Mouse (Mus musculus) liver, embryonic 11.5 days (tissue): ENCODE data around the gene Baz2b. TPM values are rescaled to one million over a fixed set of nuclear protein-coding genes. Genes with fewer than 3 reads are reported as not detected.

ENCODE experiments used
- ATAC-seq: fragments of 200-750 bp; cut with Nextera tagmentation; replicated peaks from 2 replicates; pipeline ENCODE4 v1.8.0; 2017; ENCODE audit warnings: moderate number of reproducible peaks, mild to moderate bottlenecking, moderate TSS enrichment, moderate library complexity; ENCODE audit not compliant: low FRiP score
- DNase-seq: peaks from one replicate; pipeline ENCODE4 v3.0.0-alpha.2; 2017; ENCODE audit warnings: low spot score
- H3K27ac ChIP-seq: fragments of 300-500 bp; sonication (generic); 2 replicates; pipeline ENCODE4 v1.5.1; 2014; ENCODE audit warnings: mild to moderate bottlenecking, low read depth, low read length, control low read depth
- H3K27me3 ChIP-seq: fragments of 300-500 bp; sonication (generic); replicated peaks from 2 replicates; pipeline ENCODE4 v1.6.1; 2014; ENCODE audit warnings: low read length, mixed read lengths; ENCODE audit not compliant: control insufficient read depth, insufficient read depth
- H3K36me3 ChIP-seq: fragments of 300-500 bp; sonication (generic); 2 replicates; pipeline ENCODE4 v1.6.1; 2014; ENCODE audit warnings: mild to moderate bottlenecking, low read length, moderate library complexity, mixed read lengths; ENCODE audit not compliant: control insufficient read depth, insufficient read depth
- H3K4me1 ChIP-seq: fragments of 300-500 bp; sonication (generic); replicated peaks from 2 replicates; pipeline ENCODE4 v1.6.1; 2014; ENCODE audit warnings: low read length, mixed read lengths; ENCODE audit not compliant: control insufficient read depth, insufficient read depth
- H3K4me2 ChIP-seq: fragments of 300-500 bp; sonication (generic); 2 replicates; pipeline ENCODE4 v1.6.1; 2014; ENCODE audit warnings: mild to moderate bottlenecking, control low read depth, moderate library complexity
- H3K4me3 ChIP-seq: fragments of 300-500 bp; sonication (generic); 2 replicates; pipeline ENCODE4 v1.5.1; 2014; ENCODE audit warnings: low read depth, low read length, control low read depth
- H3K9ac ChIP-seq: fragments of 300-500 bp; sonication (generic); 2 replicates; pipeline ENCODE4 v1.6.1; 2014; ENCODE audit warnings: low read depth, low read length, control low read depth
- H3K9me3 ChIP-seq: fragments of 300-500 bp; sonication (generic); 2 replicates; pipeline ENCODE4 v1.6.1; 2016; ENCODE audit warnings: low read length, inconsistent platforms, mixed read lengths; ENCODE audit not compliant: control insufficient read depth
- WGBS: fragments of 180-500 bp; shearing (Covaris S2); extraction: QIAGEN DNeasy Blood & Tissue Kit; methylation state at CpG from one replicate; pipeline ENCODE4 v1.1.7; 2014; 5-methylcytosine and 5-hydroxymethylcytosine counted together
- polyA plus RNA-seq: library from polyadenylated mRNA; unstranded; fragments of >200 nt; fragmentation: Nextera tagmentation; extraction: Ambion mirVana; gene quantifications from 2 replicates; pipeline ENCODE4 v1.2.1, GENCODE M21; 2014

Baz2b gene
- polyA plus RNA-seq, 1 experiment from 2014 or later: 35.2 TPM

DNA sequence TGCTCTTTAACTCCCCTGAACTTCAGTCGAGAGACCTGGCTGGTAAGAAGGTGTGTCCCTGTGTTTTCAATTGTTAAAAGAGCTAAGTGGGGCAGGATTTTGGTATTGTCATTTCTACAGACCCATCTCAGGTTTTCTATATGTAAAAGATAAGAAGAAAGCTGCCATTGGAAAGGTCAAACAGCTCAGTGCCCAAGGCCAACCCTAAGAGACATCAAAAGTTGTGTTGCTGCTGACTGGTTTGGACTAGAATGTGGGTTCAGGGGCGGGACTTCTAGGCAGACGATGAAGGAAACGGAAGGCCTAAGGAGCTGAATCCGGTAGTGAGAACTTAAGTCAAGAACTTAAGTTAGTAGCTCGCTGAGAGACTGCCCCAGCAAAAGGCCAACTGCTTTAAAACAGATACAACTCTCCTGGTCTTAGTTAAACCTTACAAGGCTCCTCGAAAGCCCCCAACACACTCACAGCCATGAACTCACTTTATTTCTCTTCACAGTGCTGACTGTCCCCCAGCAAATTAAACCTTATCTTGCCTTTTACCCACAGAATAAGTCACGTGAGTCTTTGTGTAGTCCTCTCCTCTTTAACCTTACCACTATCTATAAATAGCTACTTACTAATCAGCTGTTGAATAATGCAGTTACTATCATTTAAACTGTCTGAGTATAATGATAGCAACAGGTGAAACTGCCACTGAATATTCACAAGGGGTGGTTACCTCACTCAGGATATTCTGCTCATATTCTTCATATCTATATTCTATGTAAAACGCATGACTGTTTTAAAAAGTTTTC lies 158.8 kb downstream of the Baz2b start:
- 61% methylated on average over 9 of the region's 9 CpGs for WGBS
- Histone ChIP-seq H3K27me3 (no peaks in the 10 kb centered on the region), H3K9me3 (no peaks in the 10 kb centered on the region), H3K9ac (no peak overlapping the region), H3K4me3 (no peak overlapping the region), H3K4me2 (no peak overlapping the region), H3K36me3 (no peaks in the 10 kb centered on the region), H3K4me1 (peaks cover 13% of the 10 kb centered on the region), H3K27ac (no peak overlapping the region)
- DNase-seq: no peak
- ATAC-seq: peak; percentile 57

DNA sequence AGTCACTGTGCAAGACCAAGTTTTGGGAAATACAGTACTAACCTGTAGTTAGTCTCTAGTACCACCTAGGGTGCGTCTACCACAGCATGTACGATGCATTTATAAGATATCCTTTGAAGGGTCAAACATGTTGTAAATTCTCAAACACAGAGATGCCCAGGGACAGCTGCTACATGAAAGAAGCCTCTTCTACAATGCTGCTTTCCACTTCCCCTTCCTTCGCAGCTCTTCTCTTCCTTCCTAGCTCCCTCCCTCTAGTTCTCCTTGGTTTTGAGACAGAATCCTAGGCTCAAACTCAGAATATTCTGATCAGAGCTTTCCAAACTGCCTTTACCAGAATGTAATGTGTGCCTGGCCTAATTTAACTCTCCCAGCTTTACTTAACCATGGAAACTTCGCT lies 159.8 kb downstream of the Baz2b start:
- DNase-seq: no peak

DNA sequence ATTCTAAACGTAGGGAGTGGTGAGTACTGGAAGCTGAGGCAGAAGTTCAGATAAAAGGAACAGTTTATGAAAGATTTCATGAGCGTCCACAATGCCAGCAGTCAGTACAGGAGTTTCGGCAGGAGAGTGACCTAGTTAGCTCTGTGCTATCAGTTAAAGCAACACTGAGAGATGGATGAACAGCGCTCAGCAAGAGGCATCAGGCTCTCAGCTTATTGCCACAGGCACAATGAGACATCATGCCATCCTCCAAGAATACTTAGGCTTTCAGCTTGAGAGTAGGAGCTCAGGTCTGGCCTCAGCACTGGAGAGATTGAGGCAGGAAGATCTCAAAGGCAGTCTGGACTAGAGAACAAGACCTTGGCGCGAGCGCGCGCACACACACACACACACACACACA lies 160.3 kb downstream of the Baz2b start:
- H3K27me3 ChIP-seq: no peaks in the 10 kb centered on the region
- no peak overlapping the region for H3K4me3 ChIP-seq
- H3K36me3 ChIP-seq: no peaks in the 10 kb centered on the region
- ATAC-seq (no peak), DNase-seq (no peak)
- no peaks in the 10 kb centered on the region for H3K9me3 ChIP-seq
- no peak overlapping the region for H3K9ac ChIP-seq
- H3K4me1 ChIP-seq: peaks cover 15% of the 10 kb centered on the region
- H3K4me2 ChIP-seq: no peak overlapping the region
- WGBS: 89% methylated on average over 9 of the region's 9 CpGs
- no peak overlapping the region for H3K27ac ChIP-seq

More for the DNA sequence above, 159.8 kb downstream of the Baz2b start:
- H3K9ac ChIP-seq: no peak overlapping the region
- H3K9me3 ChIP-seq: no peaks in the 10 kb centered on the region
- H3K27me3 ChIP-seq: no peaks in the 10 kb centered on the region
- WGBS: 75% methylated on average over 4 of the region's 4 CpGs
- H3K27ac ChIP-seq: no peak overlapping the region
- H3K4me3 ChIP-seq: no peak overlapping the region
- H3K36me3 ChIP-seq: no peaks in the 10 kb centered on the region
- peaks cover 15% of the 10 kb centered on the region for H3K4me1 ChIP-seq
- ATAC-seq: no peak
- H3K4me2 ChIP-seq: no peak overlapping the region

DNA sequence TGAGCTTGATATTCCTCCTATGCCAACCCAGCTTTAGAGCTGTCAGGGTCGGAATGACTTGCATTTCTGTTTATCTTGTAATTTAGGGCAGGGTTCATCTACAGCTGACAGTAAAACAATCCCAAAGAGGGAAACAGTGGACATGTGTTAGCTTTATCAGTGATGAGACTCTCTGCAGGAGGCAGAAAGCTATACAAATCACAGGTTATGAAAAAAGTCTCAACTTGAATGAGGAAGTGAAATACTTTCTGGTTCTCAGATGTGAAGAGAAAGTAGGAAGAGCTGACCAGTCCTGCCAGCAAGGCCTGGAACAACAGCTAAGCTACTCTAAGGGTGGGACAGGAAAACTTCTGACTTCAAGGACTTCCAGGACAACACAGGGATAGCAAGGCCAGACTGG lies 163.6 kb downstream of the Baz2b start:
- Histone ChIP-seq H3K36me3 (no peaks in the 10 kb centered on the region), H3K4me2 (no peak overlapping the region), H3K4me1 (peaks cover 13% of the 10 kb centered on the region), H3K9me3 (no peaks in the 10 kb centered on the region), H3K9ac (no peak overlapping the region), H3K27me3 (no peaks in the 10 kb centered on the region), H3K4me3 (no peak overlapping the region), H3K27ac (no peak overlapping the region)
- ATAC-seq (peak; percentile 62; the same call in 1 of the 2 replicates), DNase-seq (no peak)
- 19% methylated on average over 1 of the region's 1 CpGs for WGBS

DNA sequence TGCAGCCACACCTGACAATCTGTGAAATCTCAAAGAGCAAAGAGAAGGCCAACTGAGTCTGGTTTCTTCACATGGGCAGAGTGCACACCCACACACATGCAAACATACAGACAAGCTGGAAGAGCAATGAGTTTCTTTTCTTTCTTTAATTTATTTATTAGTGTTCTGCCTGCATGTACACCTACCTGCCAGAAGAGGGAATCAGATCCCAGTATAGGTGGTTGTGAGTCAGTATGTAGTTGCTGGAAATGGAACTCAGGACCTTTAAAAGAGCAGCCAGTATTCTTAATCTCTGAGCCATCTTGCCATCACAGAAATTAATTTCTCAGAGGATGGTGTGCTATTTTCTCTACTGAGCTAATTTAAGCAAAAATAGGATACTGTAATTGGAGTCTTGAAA lies 164.7 kb downstream of the Baz2b start:
- H3K9me3 ChIP-seq: no peaks in the 10 kb centered on the region
- H3K4me3 ChIP-seq: no peak overlapping the region
- ATAC-seq: no peak

DNA sequence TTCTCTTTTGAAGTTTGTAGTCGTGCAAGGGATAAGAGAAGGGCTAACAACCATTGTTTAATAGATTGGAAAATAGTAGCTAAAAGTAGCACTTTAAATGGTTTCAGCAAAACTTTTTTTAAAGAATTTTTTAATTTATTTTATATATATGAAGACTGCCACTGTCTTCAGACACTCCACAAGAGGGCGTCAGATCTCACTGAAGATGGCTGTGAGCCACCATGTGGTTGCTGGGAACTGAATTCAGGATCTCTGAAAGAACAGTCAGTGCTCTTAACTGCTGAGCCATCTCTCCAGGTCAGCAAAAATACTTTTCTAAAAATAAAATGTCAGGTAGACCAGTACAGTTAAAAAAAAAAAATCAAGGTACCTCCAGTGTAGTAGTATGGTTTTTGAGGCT lies 165.1 kb downstream of the Baz2b start:
- Histone ChIP-seq H3K27me3 (no peaks in the 10 kb centered on the region), H3K9ac (no peak overlapping the region), H3K27ac (no peak overlapping the region), H3K4me1 (peaks cover 8% of the 10 kb centered on the region), H3K4me3 (no peak overlapping the region), H3K4me2 (no peak overlapping the region), H3K9me3 (no peaks in the 10 kb centered on the region), H3K36me3 (no peaks in the 10 kb centered on the region)
- WGBS: 76% methylated on average over 2 of the region's 2 CpGs
- DNase-seq (no peak), ATAC-seq (no peak)

More for the DNA sequence above, 164.7 kb downstream of the Baz2b start:
- no peak overlapping the region for H3K27ac ChIP-seq
- H3K4me2 ChIP-seq: no peak overlapping the region
- H3K27me3 ChIP-seq: no peaks in the 10 kb centered on the region
- no peak overlapping the region for H3K9ac ChIP-seq
- no peak for DNase-seq
- H3K4me1 ChIP-seq: peaks cover 8% of the 10 kb centered on the region
- no peaks in the 10 kb centered on the region for H3K36me3 ChIP-seq

DNA sequence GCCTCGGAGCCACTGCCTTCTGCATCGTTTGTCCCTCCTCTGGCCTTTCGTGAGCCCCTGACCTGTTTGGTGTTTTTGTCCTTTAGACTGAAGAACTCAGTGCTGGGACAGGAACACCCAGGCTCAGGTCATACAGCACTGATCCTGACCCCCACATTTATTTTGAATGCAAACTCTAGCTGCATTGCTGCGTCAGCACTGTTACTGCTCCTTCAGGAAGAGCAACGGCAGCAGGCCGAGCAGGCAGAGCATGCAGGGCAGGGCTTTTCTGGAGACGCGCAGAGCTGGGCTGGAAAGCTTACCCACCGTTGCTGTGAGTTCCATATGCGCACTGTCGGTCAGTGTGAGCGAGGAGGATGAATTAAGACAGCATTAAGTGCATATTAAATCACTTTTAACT lies 166.9 kb downstream of the Baz2b start:
- Histone ChIP-seq H3K4me3 (no peak overlapping the region), H3K9me3 (no peaks in the 10 kb centered on the region), H3K36me3 (no peaks in the 10 kb centered on the region), H3K4me1 (peaks cover 8% of the 10 kb centered on the region), H3K9ac (no peak overlapping the region), H3K27ac (no peak overlapping the region), H3K4me2 (no peak overlapping the region), H3K27me3 (no peaks in the 10 kb centered on the region)
- DNase-seq (no peak), ATAC-seq (no peak)
- WGBS: 82% methylated on average over 12 of the region's 12 CpGs

DNA sequence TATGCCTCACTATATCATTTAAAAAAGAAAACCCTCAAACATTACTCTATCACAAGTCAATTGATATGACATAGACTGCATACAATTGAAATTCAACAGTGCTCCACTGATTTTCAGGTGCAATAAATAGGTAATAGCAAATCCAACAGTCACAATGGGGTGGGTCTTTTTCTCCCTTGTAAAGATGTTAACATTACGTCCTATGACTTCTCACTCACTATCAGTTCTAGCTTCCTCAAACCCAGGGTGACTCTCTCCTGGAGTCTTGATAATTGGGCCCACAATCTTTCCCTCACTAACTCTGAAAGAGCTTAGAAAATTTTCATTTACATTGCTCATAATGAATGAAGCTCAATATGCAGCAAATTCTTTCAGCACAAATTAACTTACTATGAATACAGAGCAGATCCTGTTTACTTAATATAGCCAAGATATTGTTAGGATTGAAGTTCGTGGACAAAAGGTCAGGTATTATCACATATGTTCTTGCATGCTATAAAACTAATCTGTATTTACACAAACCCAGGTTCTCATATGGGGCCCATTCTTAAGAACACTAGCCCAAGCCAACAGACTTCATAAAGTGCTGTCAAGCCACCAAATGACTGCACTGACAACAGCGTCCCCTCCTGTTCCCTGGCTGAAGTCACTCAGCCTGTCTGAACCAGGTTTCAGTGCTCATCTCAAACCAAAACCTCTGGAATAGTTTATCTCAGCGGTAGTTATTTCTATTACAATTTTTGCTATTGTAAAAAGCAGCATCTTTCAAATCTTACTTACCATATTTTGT lies 168.0 kb downstream of the Baz2b start:
- H3K4me2 ChIP-seq: no peak overlapping the region
- H3K9me3 ChIP-seq: no peaks in the 10 kb centered on the region
- WGBS: 82% methylated on average over 4 of the region's 4 CpGs
- no peaks in the 10 kb centered on the region for H3K36me3 ChIP-seq
- no peak overlapping the region for H3K4me3 ChIP-seq
- H3K27ac ChIP-seq: no peak overlapping the region
- ATAC-seq: no peak
- peaks cover 8% of the 10 kb centered on the region for H3K4me1 ChIP-seq
- H3K9ac ChIP-seq: no peak overlapping the region
- no peaks in the 10 kb centered on the region for H3K27me3 ChIP-seq
- DNase-seq: no peak

DNA sequence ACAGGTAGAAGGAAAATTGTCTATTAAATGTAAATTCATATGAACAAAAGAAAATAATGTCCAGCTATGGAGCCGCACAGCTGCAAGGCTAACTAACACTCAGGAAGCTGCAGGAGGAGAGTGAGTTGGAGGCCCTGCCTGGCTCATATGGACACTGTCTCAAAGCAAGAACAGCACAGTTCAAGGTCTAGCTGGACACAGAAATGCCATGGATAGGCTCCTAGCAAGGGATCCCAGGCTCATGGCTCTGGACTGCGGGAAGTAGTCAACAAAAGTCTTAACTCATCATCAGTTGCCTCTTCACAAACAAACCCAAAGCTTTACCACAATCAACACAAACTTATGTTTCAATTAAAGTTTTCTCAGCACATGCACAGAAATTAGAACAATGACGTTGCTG lies 169.5 kb downstream of the Baz2b start:
- H3K9ac ChIP-seq: no peak overlapping the region
- no peaks in the 10 kb centered on the region for H3K36me3 ChIP-seq
- no peak overlapping the region for H3K4me3 ChIP-seq
- no peaks in the 10 kb centered on the region for H3K9me3 ChIP-seq
- no peaks in the 10 kb centered on the region for H3K4me1 ChIP-seq
- DNase-seq (no peak), ATAC-seq (no peak)
- WGBS: 90% methylated on average over 3 of the region's 3 CpGs
- no peak overlapping the region for H3K27ac ChIP-seq
- H3K4me2 ChIP-seq: no peak overlapping the region
- H3K27me3 ChIP-seq: no peaks in the 10 kb centered on the region
